Mouse (Mus musculus): ENCODE data around the gene Fastkd1.

GRCm38 (mm10) chr2:69714126-69714525 is 810 bp upstream of the Fastkd1 start:
- TF ChIP-seq CTCF (IDR thresholded peaks at IDR 0.05; ENCODE audit: low read depth) (no peak), EP300 (IDR thresholded peaks at IDR 0.05; ENCODE audit: low read depth) (no peak)
